Mouse (Mus musculus): ENCODE measurements at regions not wholly inside any gene's neighbourhood (a gene's known extent, or its start where the extent isn't known, plus 50 kb on each side); places are given as distances from the start of the nearest gene placed in this dataset.

DNA sequence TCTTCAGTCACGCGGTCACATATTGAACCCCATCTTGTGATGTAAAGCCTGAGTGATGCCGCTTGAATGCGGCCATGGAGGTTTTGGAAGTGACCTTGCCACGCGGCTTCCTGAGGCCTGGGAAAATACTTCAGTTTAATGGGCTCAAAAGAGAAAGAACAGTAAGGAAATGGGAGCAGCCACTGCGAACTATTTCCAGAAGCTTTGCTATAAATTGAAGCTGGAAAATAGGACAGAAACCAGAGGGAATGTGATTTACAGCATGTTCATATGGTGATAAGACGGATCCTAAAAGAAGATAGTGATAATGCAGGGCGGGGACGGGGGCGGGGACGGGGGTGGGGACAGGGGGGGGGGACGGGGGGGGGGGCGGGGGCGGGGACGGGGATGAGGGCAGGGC is 52.7 kb upstream of the Trpc4 start:
- TF ChIP-seq EP300 (IDR thresholded peaks at IDR 0.05; ENCODE audit: low read length) (no peak), JUND (conservative IDR thresholded peaks at IDR 0.05; ENCODE audit: low read depth, low read length) (no peak), CTCF (conservative IDR thresholded peaks at IDR 0.05 in 1 of 2, IDR thresholded peaks at IDR 0.05 in 1 of 2; ENCODE audit: low read depth in 2 of 2, low read length in 2 of 2) (no peak), HCFC1 (IDR thresholded peaks at IDR 0.05; ENCODE audit: low read depth, low read length) (no peak), ZNF384 (IDR thresholded peaks at IDR 0.05; ENCODE audit: low read depth, low read length) (no peak), USF1 (IDR thresholded peaks at IDR 0.05; ENCODE audit: low read depth, low read length) (no peak), MAFK (IDR thresholded peaks at IDR 0.05; ENCODE audit: insufficient replicate concordance, low read length) (no peak), BHLHE40 (IDR thresholded peaks at IDR 0.05; ENCODE audit: low read depth, low read length) (no peak), NRF1 (IDR thresholded peaks at IDR 0.05; ENCODE audit: low read depth, low read length) (no peak), NELFE (IDR thresholded peaks at IDR 0.05; ENCODE audit: low read depth, low read length) (no peak), POLR2AphosphoS2 (IDR thresholded peaks at IDR 0.05; ENCODE audit: low read depth, low read length) (no peak), RCOR1 (conservative IDR thresholded peaks at IDR 0.05; ENCODE audit: low read depth, low read length) (no peak), POLR2A (IDR thresholded peaks at IDR 0.05; ENCODE audit: low read depth, low read length) (no peak), ZMIZ1 (IDR thresholded peaks at IDR 0.05; ENCODE audit: low read depth, low read length) (no peak)
